Mouse (Mus musculus): ENCODE results near the gene Naa38.

Naa38 gene

GRCm38 (mm10) chr11:69400083-69400850, 5.0 kb downstream of the Naa38 start:
- in situ Hi-C loops (cut with MboI), result loop anchor here (5.0 kb wide), 1 partner anchor 37 kb away; no protein-coding TSS in a partner anchor

GRCm38 (mm10) chr11:69401210-69401637, 5.9 kb downstream of the Naa38 start:
- in situ Hi-C loops (cut with MboI), result loop anchor here (5.0 kb wide), 1 partner anchor 36 kb away; no protein-coding TSS in a partner anchor

- in situ Hi-C loops (cut with MboI), result loop anchor here (5.0 kb wide), 1 partner anchor 35 kb away; no protein-coding TSS in a partner anchor
Measured at GRCm38 (mm10) chr11:69401987-69402386, 6.7 kb downstream of the Naa38 start.

GRCm38 (mm10) chr11:69403691-69404594, 8.7 kb downstream of the Naa38 start:
- in situ Hi-C loops (cut with MboI), result loop anchor here (5.0 kb wide), 1 partner anchor 33 kb away; no protein-coding TSS in a partner anchor

GRCm38 (mm10) chr11:69404595-69405396, 9.5 kb downstream of the Naa38 start:
- in situ Hi-C loops (cut with MboI), result loop anchor here (5.0 kb wide), 1 partner anchor 33 kb away; no protein-coding TSS in a partner anchor

GRCm38 (mm10) chr11:69405397-69406200, 10.3 kb downstream of the Naa38 start:
- in situ Hi-C loops (cut with MboI), result no loop called here

- in situ Hi-C loops (cut with MboI), result no loop called here
Measured at GRCm38 (mm10) chr11:69406282-69406681, 11.0 kb downstream of the Naa38 start.

- in situ Hi-C loops (cut with MboI), result no loop called here
Measured at GRCm38 (mm10) chr11:69406867-69407723, 11.8 kb downstream of the Naa38 start.

- in situ Hi-C loops (cut with MboI), result no loop called here
Measured at GRCm38 (mm10) chr11:69407724-69408004, 12.4 kb downstream of the Naa38 start.

- in situ Hi-C loops (cut with MboI), result no loop called here
Measured at GRCm38 (mm10) chr11:69408541-69409377, 13.5 kb downstream of the Naa38 start.

- in situ Hi-C loops (cut with MboI), result no loop called here
Measured at GRCm38 (mm10) chr11:69409378-69410044, 14.2 kb downstream of the Naa38 start.

GRCm38 (mm10) chr11:69410045-69410309, 14.7 kb downstream of the Naa38 start:
- in situ Hi-C loops (cut with MboI), result no loop called here

GRCm38 (mm10) chr11:69410310-69411072, 15.2 kb downstream of the Naa38 start:
- in situ Hi-C loops (cut with MboI), result no loop called here

- in situ Hi-C loops (cut with MboI), result no loop called here
Measured at GRCm38 (mm10) chr11:69411073-69411535, 15.8 kb downstream of the Naa38 start.

GRCm38 (mm10) chr11:69411538-69412203, 16.4 kb downstream of the Naa38 start:
- in situ Hi-C loops (cut with MboI), result no loop called here

- in situ Hi-C loops (cut with MboI), result no loop called here
Measured at GRCm38 (mm10) chr11:69412548-69412947, 17.3 kb downstream of the Naa38 start.

Measured in mature B cell (primary cell).